Mouse (Mus musculus) heart, adult 2 months (tissue): Measurements from ENCODE around the gene Dok1.

Source experiments
- CTCF ChIP-seq: fragments of 200-600 bp; IDR thresholded peaks from 2 replicates; pipeline ENCODE4 v1.8.1; 2022; ENCODE audit warnings: antibody characterized with exemption, mild to moderate bottlenecking, moderate library complexity
- EP300 ChIP-seq: fragments of 200-500 bp; IDR thresholded peaks from 2 replicates; pipeline ENCODE4 v1.6.1; 2011; ENCODE audit warnings: low read depth, low read length, control low read depth; ENCODE audit not compliant: insufficient read depth
- POLR2A ChIP-seq: fragments of 200-500 bp; IDR thresholded peaks from 2 replicates; pipeline ENCODE4 v1.6.1; 2011; ENCODE audit warnings: mild to moderate bottlenecking, low read depth, low read length, control low read depth; ENCODE audit not compliant: insufficient read depth

DNA sequence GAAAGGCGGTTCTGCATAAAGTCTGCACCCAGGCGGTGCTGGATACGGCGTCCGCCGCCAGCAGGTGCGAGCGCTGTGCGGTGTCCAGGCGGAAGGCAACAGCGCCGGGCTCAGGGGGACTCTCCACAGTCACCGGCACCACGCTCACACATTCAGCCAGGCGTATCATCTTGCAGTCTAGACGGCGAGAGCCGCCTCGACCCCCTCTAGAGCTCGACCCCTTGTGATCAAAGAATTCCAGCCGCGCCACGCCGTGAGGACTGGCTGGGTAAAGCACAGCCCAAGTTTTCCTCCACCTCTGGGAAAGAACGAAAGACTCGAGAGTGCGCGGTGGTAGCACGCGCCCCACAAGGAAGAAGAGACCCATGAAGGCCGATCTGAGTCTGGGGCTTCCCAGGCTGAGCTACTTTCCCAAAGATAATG is 491 bp downstream of the Dok1 start:
- TF ChIP-seq POLR2A (no peak), CTCF (peak; percentile 8; the same call in 1 of the 2 replicates), EP300 (no peak)
